Mouse (Mus musculus): ENCODE results near the gene Itga9.

Itga9 gene

DNA sequence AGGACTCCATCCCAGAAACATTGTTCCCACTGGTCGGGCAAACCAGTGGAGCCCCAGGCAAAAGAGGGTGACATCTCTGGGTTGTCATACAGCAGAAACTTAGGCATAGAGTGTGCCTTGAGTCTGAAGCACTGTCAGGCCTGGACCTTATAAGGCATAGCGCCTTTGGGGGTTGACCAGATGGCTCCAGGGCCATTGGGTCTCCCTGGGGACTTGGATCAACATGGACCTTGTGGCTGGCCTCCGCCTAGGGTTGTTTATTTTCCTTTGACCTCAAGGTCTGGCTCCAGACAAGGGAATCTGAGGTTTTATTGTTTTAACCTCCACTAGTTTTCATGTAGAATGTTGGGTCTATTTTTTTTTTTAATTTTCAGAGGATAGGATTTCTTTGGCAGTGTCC, 267.1 kb downstream of the Itga9 start:
- DNase-seq (ENCODE audit: low spot score in 2 of 2) = no peak

DNA sequence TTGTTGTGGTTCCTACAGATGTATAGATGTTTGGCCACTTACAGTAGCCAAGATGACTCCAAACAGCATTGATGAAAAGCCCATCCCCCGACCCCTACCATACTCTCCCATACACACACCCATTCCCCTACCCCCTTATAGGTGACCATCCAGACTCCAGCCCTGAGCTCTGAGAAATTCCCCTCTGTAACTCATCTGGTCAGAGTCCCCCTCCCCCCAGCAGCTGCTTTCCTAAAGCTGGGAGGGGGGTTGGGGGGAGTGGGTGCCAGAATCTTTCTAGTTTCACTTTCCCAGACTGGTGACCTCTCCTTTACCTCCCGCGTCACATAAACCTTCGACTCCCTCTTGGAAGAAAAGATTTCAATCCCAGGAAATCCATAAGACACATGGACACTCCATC, 269.2 kb downstream of the Itga9 start:
- no peak for DNase-seq (ENCODE audit: low spot score in 2 of 2)

DNA sequence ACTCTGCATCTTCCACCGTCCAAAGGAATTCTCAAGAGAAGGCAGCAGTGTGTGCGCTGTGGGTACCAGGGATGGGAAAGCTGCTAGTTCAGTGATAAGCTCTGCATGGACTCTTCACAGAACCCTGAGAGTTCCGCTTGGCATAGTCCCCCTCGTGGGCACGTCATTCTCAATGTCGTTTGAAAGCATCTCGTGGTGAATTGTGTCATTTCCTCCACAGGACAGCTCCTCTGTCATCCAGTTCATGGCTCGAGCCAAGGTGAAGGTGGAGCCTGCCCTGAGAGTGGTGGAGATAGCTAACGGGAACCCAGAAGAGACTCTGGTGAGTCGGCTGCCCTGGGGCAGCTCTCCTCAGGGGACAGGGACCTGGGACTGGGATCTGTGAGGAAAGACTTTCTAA, 270.4 kb downstream of the Itga9 start:
- no peak for DNase-seq (ENCODE audit: low spot score in 2 of 2)

DNA sequence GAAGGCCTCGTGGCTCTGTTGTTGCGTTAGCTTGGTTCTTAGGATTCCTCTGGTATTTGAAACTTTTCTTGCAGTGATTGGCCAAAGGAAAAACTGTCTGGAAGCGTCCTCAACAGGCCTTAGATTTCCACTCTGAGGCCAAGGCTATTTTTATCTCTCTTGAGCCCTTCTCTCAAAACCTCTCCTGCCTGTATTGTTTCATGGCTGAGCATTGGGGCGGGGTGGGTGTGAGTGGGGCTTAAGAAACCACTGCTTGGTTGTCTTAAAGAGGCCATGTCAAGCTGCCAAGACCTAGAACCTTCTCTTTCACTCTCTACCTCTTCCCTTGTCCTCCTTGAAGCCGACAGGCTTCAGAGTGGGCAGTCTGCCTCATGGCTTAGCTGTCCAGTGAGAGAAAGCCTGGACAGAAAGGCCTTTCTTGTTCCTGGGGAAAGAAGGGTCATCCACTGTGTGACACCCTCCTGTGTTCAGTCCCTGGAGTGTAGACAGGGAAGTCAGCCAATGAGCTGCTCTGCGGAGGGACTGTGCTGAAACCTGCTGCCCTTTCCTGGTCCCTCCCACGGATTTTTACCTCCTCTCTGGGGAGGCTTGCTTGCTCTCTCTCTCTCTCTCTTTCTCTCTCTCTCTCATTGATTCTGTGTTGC, 271.0 kb downstream of the Itga9 start:
- no peak for DNase-seq (ENCODE audit: low spot score in 2 of 2)

DNA sequence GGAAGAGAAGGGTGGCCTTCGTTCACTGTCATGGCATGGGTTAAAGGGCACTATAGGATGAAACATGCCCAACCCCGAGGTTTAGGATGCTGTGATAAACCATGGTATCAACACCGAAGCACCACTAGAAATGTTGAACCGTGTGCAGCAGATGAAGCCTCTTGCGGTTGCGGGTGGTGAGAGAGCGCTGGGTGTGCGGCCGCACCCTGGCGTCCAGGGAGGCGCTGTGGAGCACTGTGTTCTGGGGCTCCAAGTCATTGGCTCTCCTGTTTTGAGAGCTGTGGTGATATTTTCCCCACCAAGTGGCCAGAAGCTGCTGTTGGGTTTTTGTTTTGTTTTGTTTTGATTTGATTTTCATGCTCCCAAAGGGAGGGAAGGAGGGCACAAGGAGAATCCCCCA, 272.1 kb downstream of the Itga9 start:
- DNase-seq (ENCODE audit: low spot score in 2 of 2) = no peak

DNA sequence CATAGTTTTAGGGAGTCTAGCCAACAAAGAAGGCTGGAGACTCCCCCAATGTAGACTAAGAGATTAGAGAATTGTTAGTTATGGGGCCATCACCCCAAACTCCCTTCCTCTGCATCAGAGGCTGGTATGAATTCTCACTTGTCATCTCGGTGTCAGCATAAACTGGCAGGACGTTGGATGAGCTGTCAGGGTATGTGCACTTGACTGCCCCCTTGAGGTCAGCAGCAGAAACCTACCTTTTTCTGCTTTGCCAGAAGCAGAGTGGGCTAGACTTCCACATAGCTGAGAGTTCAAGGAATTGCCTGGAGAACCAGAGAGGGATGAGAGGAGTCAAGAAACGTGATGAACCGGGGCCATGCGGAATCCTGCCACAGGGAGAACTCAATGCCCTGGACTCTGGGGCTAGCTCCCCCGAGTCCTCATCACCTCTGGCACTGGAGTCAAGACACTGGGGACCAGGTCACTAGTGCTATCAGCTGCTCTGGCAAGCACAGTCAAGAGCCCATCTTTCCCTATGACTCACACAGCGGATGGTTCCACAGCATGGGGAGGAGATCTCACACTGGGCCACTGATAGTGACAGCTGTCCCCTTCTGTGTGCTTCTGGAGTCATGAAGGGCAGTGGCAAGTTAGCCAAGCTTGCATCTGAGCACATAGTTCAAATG, 274.9 kb downstream of the Itga9 start:
- no peak for DNase-seq (ENCODE audit: low spot score in 2 of 2)

DNA sequence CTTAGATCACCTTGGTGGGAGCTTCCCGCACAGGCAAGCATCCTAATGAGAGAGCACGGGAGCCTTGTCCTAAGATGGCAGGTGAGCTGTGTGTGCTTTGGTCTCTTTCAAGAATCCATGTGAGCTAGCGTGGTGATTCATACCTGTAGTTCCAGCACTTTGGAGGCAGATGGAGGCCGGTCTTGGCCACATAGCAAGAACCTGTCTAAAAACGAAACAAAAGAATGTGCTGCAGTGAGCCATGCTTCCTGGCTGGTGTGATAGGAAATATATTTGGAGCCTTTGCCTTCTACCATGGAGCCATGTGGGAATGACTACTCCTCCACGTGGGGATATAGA, 275.4 kb downstream of the Itga9 start:
- peak in 1 of 2 experiments; percentile 21 for DNase-seq (ENCODE audit: low spot score in 2 of 2)

DNA sequence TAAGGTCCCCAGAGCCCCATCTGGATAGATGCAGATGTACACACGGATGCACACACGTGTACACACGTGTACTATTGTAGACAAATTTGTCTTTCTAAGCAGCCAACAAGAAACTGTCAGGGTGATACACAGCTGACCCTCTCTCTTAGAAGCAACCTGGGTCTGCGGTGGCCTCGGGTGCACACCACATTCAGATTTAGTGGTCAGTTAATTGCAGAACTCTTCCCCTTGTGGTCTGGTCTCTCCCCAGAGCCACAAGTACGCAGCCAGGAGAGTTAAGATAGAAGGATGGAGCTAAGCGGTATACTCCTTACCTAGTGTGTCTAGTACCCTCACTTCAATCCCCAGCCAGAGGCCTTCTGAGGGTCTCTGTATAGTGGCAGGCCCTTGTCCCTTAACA, 276.7 kb downstream of the Itga9 start:
- no peak for DNase-seq (ENCODE audit: low spot score in 2 of 2)

DNA sequence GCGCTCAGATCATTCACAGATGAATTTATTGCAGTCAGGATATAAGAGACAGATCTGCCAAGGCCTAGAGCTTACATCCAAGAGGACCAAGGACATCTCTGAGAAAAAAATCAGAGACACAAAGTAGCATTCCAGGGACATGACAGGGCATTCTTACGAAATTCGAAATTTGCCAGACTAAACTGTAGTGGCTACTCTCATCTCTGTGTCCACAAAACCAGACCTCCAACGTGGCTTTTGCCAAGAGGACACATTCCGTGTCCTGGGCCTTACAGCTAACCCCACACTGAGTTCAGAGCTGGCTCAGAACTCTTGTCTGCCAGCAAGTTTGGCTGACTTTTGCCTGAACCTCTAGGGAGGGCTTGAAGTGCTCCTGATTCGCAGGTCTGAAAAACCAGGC, 279.3 kb downstream of the Itga9 start:
- no peak for DNase-seq (ENCODE audit: low spot score in 2 of 2)

DNA sequence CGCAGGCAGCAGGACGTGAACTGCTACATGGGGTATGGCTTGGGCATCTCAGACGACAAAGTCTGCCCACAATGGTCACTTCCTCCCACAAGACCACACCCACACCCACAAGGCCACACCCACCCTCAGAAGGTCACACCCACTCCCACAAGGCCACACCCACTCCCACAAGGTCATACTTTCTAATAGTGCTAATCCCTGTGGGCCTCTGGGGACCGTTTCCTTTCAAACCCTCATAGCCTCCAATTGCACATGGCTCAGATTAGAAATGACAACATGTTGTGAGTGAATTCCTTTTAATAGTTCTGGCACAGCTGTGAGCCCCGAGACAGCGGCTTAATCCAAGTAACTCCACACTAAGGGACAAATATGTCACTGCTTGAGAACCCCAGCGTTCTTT, 280.7 kb downstream of the Itga9 start:
- DNase-seq (ENCODE audit: low spot score in 2 of 2) = no peak

DNA sequence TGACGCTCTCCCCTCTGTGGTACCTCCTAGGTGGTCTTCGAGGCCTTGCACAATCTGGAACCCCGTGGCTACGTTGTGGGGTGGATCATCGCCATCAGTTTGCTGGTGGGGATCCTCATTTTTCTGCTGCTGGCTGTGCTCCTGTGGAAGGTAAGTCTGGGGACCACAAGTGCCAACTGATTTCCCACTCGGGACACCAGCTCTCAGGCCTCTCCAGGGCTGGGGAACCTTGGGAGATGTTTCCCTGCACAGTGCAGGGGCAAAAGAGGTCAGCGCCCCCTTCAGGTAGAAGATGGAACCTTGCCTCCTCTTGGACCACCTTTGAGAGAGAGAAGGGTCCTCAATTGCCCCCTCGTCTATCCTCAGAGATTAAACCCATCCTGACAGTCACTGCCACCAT, 281.2 kb downstream of the Itga9 start:
- DNase-seq (ENCODE audit: low spot score in 2 of 2) = no peak

DNA sequence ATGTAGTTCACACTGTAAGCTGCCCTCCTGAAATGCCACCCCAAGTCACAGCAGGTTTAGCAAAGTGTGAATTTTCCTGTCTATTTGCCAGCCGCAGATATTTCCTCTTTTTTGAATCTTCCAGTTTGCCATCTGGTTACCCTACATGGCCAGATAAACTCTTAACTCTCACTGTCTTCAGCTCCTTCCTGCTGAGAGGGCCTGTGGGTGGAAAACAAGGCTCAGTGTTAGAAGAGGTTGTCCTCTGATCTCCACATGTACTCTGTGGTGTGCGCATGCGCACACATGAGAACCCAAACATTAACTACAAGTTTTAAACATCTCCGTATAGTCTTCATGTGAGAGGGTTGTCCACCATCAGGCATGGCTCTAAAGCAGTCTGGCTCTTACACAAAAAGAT, 283.7 kb downstream of the Itga9 start:
- no peak for DNase-seq (ENCODE audit: low spot score in 2 of 2)

DNA sequence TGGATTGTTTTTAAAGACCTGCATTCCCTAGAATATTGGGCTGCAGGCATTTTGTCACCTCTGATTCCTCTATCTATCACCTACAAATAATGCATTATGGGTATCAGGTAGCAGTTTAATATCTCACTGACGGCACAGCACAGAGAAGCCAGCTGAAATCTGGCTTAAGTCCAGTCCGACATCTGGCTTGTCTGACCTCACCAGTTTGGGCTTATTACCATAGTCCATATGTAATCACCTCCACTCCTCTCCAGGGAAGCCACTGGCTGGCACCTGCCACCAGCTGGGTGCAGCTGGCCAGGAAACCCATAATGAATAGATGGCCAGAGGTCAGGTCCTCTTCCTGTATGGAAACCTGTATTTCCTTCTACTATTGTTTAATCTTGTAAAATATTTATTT, 284.2 kb downstream of the Itga9 start:
- no peak for DNase-seq (ENCODE audit: low spot score in 2 of 2)

DNA sequence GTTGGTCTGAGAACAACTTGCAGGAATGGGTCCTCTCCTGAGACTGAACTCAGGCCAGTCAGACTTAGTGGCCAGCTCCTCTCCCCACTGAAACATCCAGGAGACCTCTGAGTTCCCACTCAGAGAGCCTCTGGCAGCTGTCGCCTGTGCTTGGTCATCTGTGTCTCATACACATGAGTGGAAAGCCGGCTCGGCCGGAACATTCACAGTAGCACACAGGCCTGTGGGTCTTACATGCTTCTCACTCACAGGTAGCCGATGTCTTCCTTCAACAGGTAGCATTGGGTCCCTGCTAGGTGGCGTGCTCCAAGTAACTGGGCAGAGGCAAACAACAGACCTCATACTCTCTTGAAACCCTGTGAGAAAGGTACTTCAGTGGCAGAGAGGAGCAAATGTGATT, 284.6 kb downstream of the Itga9 start:
- DNase-seq (ENCODE audit: low spot score in 2 of 2) = no peak

DNA sequence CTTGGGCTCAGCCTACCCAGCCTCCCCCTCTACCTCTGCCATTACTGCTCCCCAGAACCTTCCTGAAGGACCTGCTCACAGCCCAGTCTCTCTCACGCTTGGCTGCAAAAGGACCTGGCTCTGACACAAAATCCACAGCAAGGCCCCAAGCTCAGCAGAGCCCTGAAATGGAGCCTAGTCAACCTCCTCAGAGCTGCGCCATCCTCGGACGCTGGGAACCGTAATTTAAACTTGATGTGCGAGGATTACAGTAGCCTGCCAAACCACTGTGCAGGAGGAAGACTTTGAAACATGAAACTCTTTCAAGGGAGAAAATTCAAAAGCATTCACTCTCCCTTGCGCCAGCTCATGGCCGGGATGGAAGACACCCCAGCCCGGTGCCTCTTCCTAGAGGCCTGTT, 285.1 kb downstream of the Itga9 start:
- DNase-seq (ENCODE audit: low spot score in 2 of 2) = no peak

DNA sequence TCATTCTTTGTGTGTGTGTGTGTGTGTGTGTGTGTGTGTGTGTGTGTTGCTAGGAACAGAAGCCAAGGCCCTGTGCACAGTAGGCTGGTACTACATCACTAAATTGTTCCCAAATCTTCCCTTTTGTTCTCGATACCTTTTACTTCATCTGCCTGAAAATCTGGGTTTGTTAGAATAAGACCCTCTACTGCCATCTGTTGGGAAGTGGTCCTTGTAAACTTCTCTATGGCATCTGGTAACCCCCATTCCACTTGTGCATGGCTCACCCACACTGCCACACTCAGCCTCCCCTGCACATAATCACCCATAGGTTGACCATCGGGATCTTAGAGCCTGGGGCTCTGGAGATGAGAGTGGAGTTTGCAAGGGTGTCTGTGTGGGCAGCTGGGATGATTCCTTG, 288.6 kb downstream of the Itga9 start:
- no peak for DNase-seq (ENCODE audit: low spot score in 2 of 2)

DNA sequence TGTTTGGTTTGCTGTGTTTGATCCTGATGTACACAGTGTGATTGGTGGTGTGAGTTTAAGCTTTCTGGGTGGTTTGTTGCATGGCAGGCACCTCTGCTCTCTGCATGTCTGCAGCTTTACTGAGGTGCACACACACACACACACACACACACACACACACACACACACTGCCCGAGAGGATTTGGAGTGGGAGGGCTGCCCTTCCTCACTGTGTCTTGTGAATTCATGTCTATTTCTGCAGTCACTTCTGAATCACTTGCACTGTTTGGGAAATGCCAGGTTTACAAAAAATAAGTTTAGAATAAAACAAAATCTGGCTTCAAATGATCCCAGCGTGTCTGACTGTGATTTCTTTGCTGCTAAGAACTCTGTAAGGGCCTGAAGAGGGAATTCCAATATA, 294.2 kb downstream of the Itga9 start:
- DNase-seq (ENCODE audit: low spot score in 2 of 2) = no peak

DNA sequence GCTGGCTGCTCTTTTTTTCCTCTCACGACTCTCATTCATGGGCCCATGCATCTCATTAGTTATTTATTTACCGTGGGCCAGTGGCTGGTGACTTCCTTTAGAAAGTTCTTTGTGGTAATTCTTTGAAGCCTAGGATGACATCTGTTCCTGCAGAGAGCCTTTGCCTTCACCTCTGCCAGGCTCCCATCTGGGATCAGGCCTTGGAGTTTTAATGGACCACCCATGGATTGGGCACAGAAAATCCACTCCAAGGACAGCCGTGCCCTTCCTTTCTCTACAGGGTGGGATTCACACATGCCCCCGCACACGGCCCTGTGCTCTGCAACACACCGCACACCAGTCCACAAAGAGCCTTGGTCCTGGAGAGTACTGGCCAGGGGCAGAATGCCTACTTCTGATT, 295.4 kb downstream of the Itga9 start:
- DNase-seq (ENCODE audit: low spot score in 2 of 2) = no peak

DNA sequence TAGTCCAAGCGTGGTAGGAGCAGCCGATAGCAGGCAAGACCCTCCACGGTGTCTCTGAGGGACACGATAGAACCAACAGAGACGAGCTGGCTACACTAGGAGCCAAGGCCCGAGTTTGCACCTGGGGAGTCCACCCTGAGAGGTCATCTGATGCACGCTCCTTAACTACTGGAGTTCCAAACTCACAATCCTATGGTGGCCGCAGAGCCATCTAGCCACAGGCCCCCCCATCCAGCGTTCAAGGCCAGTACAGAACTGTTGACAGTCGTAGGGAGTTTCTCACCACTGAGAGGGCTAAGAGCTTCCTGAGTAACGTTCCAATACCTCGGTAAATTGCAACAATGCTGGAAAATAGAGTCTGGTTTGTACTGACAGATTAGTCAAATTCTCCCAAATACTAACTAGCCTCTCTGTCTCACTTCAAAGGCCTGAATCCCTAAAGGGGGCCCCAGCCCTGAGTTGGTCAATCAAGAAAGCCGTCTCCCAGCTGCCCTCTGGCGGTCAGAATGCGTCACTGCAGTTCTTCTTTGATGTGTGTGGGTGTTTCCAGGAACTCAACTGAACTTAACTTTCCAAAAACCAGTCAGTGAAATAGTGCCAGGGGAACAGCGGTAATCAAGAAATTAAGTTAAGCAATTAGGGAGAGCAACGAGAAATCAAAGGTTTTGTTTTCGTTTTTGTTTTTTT, 301.6 kb downstream of the Itga9 start:
- DNase-seq (ENCODE audit: low spot score in 2 of 2) = peak in 1 of 2 experiments; percentile 89

DNA sequence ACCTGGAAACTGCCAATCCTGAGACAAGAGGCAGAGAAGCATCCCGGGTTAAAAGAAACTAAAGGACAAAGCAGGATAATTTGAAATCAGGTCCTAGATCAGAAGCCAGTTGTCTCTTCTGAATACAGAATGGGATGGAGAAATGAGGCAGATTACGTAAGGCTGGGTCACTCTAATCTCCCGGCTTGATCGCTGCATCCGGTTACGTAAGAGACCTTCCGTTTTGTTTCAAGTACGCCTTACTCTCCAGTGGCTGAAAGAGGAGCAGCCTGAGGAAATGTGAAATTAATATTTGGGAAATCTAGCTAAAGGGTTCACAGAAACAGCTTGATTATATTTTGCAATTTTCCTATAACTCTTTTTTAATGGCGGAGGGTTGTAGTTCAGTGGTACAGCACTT, 306.6 kb downstream of the Itga9 start:
- DNase-seq (ENCODE audit: low spot score in 2 of 2) = no peak

DNA sequence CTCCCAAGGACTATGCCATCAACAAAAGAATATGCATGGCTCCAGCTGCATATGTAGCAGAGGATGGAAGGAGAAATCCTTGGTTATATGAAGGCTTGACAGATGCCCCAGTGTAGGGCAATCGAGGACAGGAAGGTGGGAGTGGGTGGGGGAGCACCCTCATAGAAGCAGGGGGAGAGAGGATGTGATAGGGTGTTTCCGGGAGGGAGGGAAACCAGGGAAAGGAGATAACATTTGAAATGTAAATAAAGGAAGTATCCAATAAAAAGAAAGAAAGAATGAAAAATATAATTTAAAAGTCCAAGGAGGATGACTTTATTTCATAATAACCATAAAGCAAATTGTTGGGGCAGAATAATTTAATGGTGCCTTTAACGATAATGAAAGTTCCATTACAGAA, 307.1 kb downstream of the Itga9 start:
- no peak for DNase-seq (ENCODE audit: low spot score in 2 of 2)

DNA sequence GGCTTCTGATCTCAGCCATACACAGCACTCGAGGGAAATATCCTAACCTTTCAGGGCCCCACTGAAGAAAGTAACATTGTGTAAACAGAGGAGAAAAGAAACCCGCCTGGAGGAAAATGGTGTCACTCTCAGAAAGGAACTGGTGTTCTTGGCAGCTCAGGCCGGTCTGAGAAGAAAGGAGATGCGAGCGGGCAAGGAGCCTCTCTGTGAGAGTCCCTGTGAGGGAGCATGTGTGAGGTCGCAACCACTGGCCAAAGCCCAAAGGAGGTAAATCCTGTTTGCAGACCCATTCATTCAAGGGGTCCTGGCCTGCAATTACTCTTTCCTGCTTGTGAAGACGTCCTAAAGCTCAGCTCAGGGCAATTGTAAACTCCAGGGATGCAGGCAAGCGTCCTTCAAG, 308.1 kb downstream of the Itga9 start:
- DNase-seq (ENCODE audit: low spot score in 2 of 2) = peak in 1 of 2 experiments; percentile 17

DNA sequence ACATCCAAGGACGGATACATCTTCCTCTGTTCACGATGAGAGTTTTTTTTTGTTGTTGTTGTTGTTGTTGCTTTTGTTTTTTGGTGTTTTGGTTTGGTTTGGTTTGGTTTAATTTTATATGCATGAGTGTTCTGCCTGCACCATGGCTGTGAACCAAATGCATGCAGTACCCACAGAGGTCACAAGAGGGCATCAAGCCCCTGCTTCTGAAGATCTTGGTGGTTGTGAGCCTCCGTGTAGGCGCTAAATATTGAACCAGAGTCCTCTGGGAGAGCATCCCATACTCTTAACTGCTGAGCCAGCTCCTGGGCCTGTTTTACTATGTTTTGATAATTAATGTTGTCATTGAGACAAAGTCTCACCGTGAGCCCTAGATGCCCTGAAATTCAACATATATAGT, 308.8 kb downstream of the Itga9 start:
- peak in 1 of 2 experiments; percentile 38 for DNase-seq (ENCODE audit: low spot score in 2 of 2)

Data from left cerebral cortex, adult 9 months (tissue).